Mouse (Mus musculus) neural tube, embryonic 13.5 days (tissue): ENCODE data around the gene Dnph1. TPM values are rescaled to one million over a fixed set of nuclear protein-coding genes. Genes with fewer than 3 reads are reported as not detected.

Source experiments
- ATAC-seq: fragments of 200-750 bp; cut with Nextera tagmentation; 2 replicates; pipeline ENCODE4 v1.8.0; 2017; ENCODE audit warnings: low read depth, mild to moderate bottlenecking, moderate TSS enrichment, moderate library complexity
- H3K27ac ChIP-seq: fragments of 300-500 bp; sonication (generic); replicated peaks from 2 replicates; pipeline ENCODE4 v1.5.1; 2015; ENCODE audit warnings: moderate library complexity, mild to moderate bottlenecking, inconsistent platforms
- H3K27me3 ChIP-seq: fragments of 300-500 bp; sonication (generic); 2 replicates; pipeline ENCODE4 v1.6.1; 2015; ENCODE audit warnings: mild to moderate bottlenecking, inconsistent platforms
- H3K36me3 ChIP-seq: fragments of 300-500 bp; sonication (generic); 2 replicates; pipeline ENCODE4 v1.6.1; 2015; ENCODE audit warnings: mild to moderate bottlenecking, inconsistent platforms
- H3K4me1 ChIP-seq: fragments of 300-500 bp; sonication (generic); replicated peaks from 2 replicates; pipeline ENCODE4 v1.6.1; 2015; ENCODE audit warnings: inconsistent platforms
- H3K4me2 ChIP-seq: fragments of 300-500 bp; sonication (generic); 2 replicates; pipeline ENCODE4 v1.6.1; 2015; ENCODE audit warnings: inconsistent platforms, mild to moderate bottlenecking, moderate library complexity
- H3K4me3 ChIP-seq: fragments of 300-500 bp; sonication (generic); 2 replicates; pipeline ENCODE4 v1.5.1; 2015; ENCODE audit warnings: mild to moderate bottlenecking, inconsistent platforms
- H3K9ac ChIP-seq: fragments of 300-500 bp; sonication (generic); 2 replicates; pipeline ENCODE4 v1.6.1; 2015; ENCODE audit warnings: moderate library complexity, mild to moderate bottlenecking, inconsistent platforms
- H3K9me3 ChIP-seq: fragments of 300-500 bp; sonication (generic); 2 replicates; pipeline ENCODE4 v1.6.1; 2016; ENCODE audit warnings: inconsistent platforms
- WGBS: fragments of 180-500 bp; shearing (Covaris S2); methylation state at CpG from one replicate; pipeline ENCODE4 v1.1.7; 2015; 5-methylcytosine and 5-hydroxymethylcytosine counted together
- polyA plus RNA-seq: library from polyadenylated mRNA; unstranded; fragments of >200 nt; fragmentation: Nextera tagmentation; extraction: Ambion mirVana; gene quantifications from 2 replicates; pipeline ENCODE4 v1.2.1, GENCODE M21; 2015

Dnph1 gene
- polyA plus RNA-seq: 19.0 and 19.2 TPM in 2 replicates

- ATAC-seq: peak; percentile 97
- peak within 1 kb of the TSS; percentile 76 for H3K9ac ChIP-seq
- H3K9me3 ChIP-seq: no peaks in the 10 kb centered on the region
- peaks cover 11% of the 10 kb centered on the region for H3K4me1 ChIP-seq
- H3K36me3 ChIP-seq: peaks cover 27% of the 10 kb centered on the region
- H3K27ac ChIP-seq: no peak within 1 kb of the TSS
- peak within 1 kb of the TSS; percentile 58 for H3K4me3 ChIP-seq
- H3K27me3 ChIP-seq: peaks cover 28% of the 10 kb centered on the region
- WGBS: under 1% methylated on average over 44 of the region's 44 CpGs
- H3K4me2 ChIP-seq: peak within 1 kb of the TSS; percentile 82
These were observed at the start of gene Dnph1 for GRCm38 (mm10) chr17:46496623-46497434. Dnph1 (plus strand) TSS chr17:46496711.

DNA sequence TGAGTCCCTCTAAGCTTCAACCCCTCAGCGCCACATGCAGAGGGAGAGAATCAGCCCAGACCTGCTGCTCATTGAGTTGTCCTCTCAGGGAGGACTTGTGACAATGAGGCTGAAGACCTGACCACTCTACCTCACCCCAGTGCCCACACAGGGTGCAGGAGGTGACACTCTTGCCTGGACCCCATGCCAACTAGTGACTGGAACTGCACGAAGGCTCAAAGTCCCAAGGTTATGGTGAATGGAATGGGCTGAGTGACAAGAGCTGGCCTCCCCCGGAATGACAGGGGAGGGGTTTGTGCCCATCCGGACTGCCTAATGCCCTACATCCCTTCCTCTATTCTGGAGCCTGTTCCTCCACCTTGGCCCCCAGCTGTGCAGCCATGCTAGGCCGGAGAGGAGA lies 43.8 kb upstream of the Dnph1 start:
- no peaks in the 10 kb centered on the region for H3K9me3 ChIP-seq
- peaks cover 42% of the 10 kb centered on the region for H3K4me1 ChIP-seq
- no peaks in the 10 kb centered on the region; the same call in 1 of the 2 replicates for H3K36me3 ChIP-seq
- no peak overlapping the region for H3K4me2 ChIP-seq
- H3K9ac ChIP-seq: 0 out of 2 replicates have a peak overlapping the region, but pooled peaks have one; percentile 61
- 28% methylated on average over 5 of the region's 5 CpGs for WGBS
- H3K27ac ChIP-seq: no peak overlapping the region
- ATAC-seq: no peak
- H3K4me3 ChIP-seq: no peak overlapping the region
- H3K27me3 ChIP-seq: peaks cover 24% of the 10 kb centered on the region

DNA sequence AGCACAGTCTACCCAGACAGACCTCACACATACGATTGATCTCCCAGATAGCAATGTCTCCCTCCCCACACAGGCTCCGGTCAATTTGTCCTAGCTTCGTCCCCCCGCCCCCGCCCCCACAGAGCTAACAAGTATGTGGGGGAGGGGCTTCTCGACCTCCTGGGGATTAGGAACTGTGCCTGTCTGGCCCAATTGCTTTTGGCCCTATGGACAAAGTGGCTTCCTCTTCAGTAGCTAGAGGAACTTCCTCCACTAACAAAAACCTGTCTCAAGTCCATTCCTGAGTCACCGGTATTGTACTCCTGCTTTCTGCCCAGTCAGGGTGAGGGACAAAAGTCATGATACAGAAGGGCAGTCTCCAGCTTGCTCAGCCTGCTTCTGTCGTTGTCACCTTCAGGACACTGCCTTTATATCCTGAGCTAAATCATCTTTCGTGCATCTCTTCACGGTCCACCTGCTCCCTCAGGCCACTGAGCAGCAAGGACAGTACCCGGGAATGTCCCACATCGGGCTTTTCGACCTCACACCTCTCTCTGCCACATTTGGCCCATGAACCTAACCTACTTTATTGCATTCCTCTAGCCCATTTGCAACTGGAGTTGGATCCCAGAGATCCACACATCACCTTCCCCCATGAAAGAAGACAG lies 43.1 kb upstream of the Dnph1 start:
- Histone ChIP-seq H3K9ac (0 out of 2 replicates have a peak overlapping the region, but pooled peaks have one; percentile 61), H3K27me3 (peaks cover 30% of the 10 kb centered on the region), H3K9me3 (no peaks in the 10 kb centered on the region), H3K36me3 (peaks cover 2% of the 10 kb centered on the region; the same call in 1 of the 2 replicates), H3K4me2 (peak overlapping the region; percentile 63), H3K4me3 (peak overlapping the region; percentile 29; the same call in 1 of the 2 replicates), H3K27ac (peak overlapping the region; percentile 67), H3K4me1 (peaks cover 42% of the 10 kb centered on the region)
- WGBS: 2% methylated on average over 13 of the region's 13 CpGs
- no peak for ATAC-seq

GRCm38 (mm10) chr17:46453970-46454411 lies 42.5 kb upstream of the Dnph1 start:
- ATAC-seq: peak; percentile 29
- H3K27me3 ChIP-seq: peaks cover 33% of the 10 kb centered on the region
- under 1% methylated on average over 26 of the region's 26 CpGs for WGBS
- H3K4me1 ChIP-seq: peaks cover 42% of the 10 kb centered on the region
- H3K27ac ChIP-seq: peak overlapping the region; percentile 67
- H3K9me3 ChIP-seq: no peaks in the 10 kb centered on the region
- H3K4me2 ChIP-seq: peak overlapping the region; percentile 63
- peak overlapping the region; percentile 61 for H3K9ac ChIP-seq
- H3K36me3 ChIP-seq: peaks cover 7% of the 10 kb centered on the region; the same call in 1 of the 2 replicates
- peak overlapping the region; percentile 29 for H3K4me3 ChIP-seq

- peaks cover 42% of the 10 kb centered on the region for H3K4me1 ChIP-seq
- peak overlapping the region; percentile 63 for H3K4me2 ChIP-seq
- peak overlapping the region; percentile 29 for H3K4me3 ChIP-seq
- ATAC-seq: peak; percentile 34; the same call in 1 of the 2 replicates
- H3K9me3 ChIP-seq: no peaks in the 10 kb centered on the region
- peaks cover 33% of the 10 kb centered on the region for H3K27me3 ChIP-seq
- WGBS: 2% methylated on average over 9 of the region's 9 CpGs
- H3K27ac ChIP-seq: peak overlapping the region; percentile 67; the same call in 1 of the 2 replicates
- peak overlapping the region; percentile 61 for H3K9ac ChIP-seq
- peaks cover 13% of the 10 kb centered on the region; the same call in 1 of the 2 replicates for H3K36me3 ChIP-seq
These were observed 42.0 kb upstream of the Dnph1 start for GRCm38 (mm10) chr17:46454539-46454938.

DNA sequence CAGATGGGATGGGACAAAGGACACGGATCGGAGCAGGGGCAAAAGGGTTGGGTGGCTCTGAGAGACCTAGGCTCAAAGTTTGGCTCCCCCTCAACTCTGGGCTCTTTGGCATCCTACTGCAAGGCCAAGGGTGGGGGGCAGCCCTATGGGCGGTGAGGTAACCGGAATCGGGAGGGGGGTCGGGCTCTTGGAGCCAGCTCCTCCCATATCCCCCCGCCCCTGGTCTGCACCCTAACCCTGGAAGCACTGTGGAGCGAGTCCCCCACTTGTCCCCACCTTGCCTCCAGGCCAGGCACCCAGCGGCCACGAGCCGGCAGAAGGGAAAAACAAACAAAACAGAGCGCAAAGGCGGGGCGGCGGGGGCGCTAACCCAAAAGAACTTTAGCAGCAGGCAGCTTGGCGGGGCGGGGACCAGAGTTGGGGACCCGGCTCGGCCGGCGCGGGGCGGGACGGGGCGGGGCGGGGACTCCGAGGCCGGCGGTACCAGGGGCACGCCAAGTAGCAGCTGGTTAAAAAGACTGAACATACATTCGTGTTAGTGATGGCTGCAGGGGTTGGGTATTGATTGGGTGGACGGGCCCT lies 41.3 kb upstream of the Dnph1 start:
- under 1% methylated on average over 32 of the region's 33 CpGs for WGBS
- ATAC-seq: peak; percentile 57
- Histone ChIP-seq H3K9ac (peak overlapping the region; percentile 61), H3K4me2 (peak overlapping the region; percentile 63), H3K4me1 (peaks cover 42% of the 10 kb centered on the region), H3K4me3 (peak overlapping the region; percentile 29), H3K27me3 (peaks cover 38% of the 10 kb centered on the region), H3K27ac (no peak overlapping the region), H3K9me3 (no peaks in the 10 kb centered on the region), H3K36me3 (peaks cover 19% of the 10 kb centered on the region)

GRCm38 (mm10) chr17:46457791-46458190 lies 38.7 kb upstream of the Dnph1 start:
- peaks cover 36% of the 10 kb centered on the region for H3K36me3 ChIP-seq
- WGBS: 10% methylated on average over 10 of the region's 10 CpGs
- peaks cover 60% of the 10 kb centered on the region for H3K27me3 ChIP-seq
- peaks cover 43% of the 10 kb centered on the region for H3K4me1 ChIP-seq
- ATAC-seq: no peak
- H3K4me3 ChIP-seq: no peak overlapping the region
- no peaks in the 10 kb centered on the region for H3K9me3 ChIP-seq
- no peak overlapping the region for H3K9ac ChIP-seq
- no peak overlapping the region for H3K27ac ChIP-seq
- no peak overlapping the region for H3K4me2 ChIP-seq

DNA sequence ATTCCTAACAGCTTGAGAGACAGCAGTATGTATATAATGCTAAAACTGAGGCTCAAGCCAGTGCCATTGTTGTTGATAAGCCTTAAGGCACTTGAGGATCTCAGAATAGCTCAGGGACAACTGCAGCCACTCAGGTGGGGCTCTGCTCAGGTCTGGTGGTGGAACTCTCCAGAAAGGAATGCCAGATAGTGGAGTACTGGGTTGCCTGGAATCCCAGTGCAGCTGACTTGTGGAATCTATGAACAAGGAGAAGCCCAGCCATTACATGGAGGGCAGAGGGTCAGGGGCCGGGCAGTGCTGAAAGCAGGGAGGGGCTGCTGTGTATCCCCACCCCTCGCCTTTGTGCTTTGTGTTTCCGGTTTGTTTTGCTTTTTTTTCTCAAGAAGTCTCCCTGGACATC lies 38.1 kb upstream of the Dnph1 start:
- WGBS: 41% methylated on average over 3 of the region's 3 CpGs
- Histone ChIP-seq H3K4me1 (peaks cover 37% of the 10 kb centered on the region), H3K9ac (no peak overlapping the region), H3K27me3 (peaks cover 58% of the 10 kb centered on the region), H3K9me3 (no peaks in the 10 kb centered on the region), H3K4me3 (no peak overlapping the region), H3K4me2 (no peak overlapping the region), H3K36me3 (peaks cover 40% of the 10 kb centered on the region), H3K27ac (no peak overlapping the region)
- ATAC-seq: no peak

GRCm38 (mm10) chr17:46460673-46461072 lies 35.8 kb upstream of the Dnph1 start:
- H3K27me3 ChIP-seq: peaks cover 54% of the 10 kb centered on the region
- peak overlapping the region; percentile 48 for H3K9ac ChIP-seq
- H3K36me3 ChIP-seq: peaks cover 55% of the 10 kb centered on the region
- peak overlapping the region; percentile 20 for H3K4me3 ChIP-seq
- H3K4me2 ChIP-seq: peak overlapping the region; percentile 44
- no peaks in the 10 kb centered on the region for H3K9me3 ChIP-seq
- no peak for ATAC-seq
- WGBS: 3% methylated on average over 32 of the region's 32 CpGs
- peaks cover 15% of the 10 kb centered on the region for H3K4me1 ChIP-seq
- H3K27ac ChIP-seq: no peak overlapping the region

- peaks cover 48% of the 10 kb centered on the region for H3K27me3 ChIP-seq
- peak overlapping the region; percentile 44 for H3K4me2 ChIP-seq
- ATAC-seq: no peak
- H3K36me3 ChIP-seq: peaks cover 60% of the 10 kb centered on the region
- H3K9ac ChIP-seq: peak overlapping the region; percentile 48; the same call in 1 of the 2 replicates
- peaks cover 8% of the 10 kb centered on the region for H3K4me1 ChIP-seq
- H3K9me3 ChIP-seq: no peaks in the 10 kb centered on the region
- 17% methylated on average over 8 of the region's 8 CpGs for WGBS
- H3K27ac ChIP-seq: no peak overlapping the region
- peak overlapping the region; percentile 20; the same call in 1 of the 2 replicates for H3K4me3 ChIP-seq
These were observed 35.2 kb upstream of the Dnph1 start for GRCm38 (mm10) chr17:46461347-46461746.

DNA sequence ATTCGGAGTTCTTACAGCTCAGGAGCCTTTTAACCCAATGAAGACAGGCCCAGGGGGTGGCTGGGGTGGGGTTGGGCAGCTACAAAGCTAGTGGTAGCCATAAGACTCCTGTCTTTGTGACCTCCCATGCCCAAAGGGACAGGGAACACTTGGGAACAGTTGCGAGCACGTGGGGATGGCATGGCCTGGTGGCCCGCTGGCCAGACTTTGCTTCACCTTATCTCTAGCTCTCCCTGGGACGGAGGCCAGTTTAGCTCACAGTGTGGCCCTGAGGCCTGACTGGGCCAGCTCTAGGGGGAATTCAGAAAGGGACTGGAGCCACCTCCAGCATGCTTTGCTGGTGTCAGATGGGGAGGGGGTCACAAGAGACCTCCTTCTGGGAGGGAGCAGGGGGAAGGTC lies 34.3 kb upstream of the Dnph1 start:
- 87% methylated on average over 5 of the region's 5 CpGs for WGBS
- Histone ChIP-seq H3K27ac (no peak overlapping the region), H3K4me2 (no peak overlapping the region), H3K9ac (no peak overlapping the region), H3K27me3 (peaks cover 41% of the 10 kb centered on the region), H3K36me3 (peaks cover 69% of the 10 kb centered on the region), H3K9me3 (no peaks in the 10 kb centered on the region), H3K4me3 (no peak overlapping the region), H3K4me1 (peaks cover 8% of the 10 kb centered on the region)
- no peak for ATAC-seq
